10 mouse cellular contexts compared by ENCODE assay signal in genomic region chr14:31394822-31395532, GRCm38 (mm10). TPM values are rescaled to one million over a fixed set of nuclear protein-coding genes. Genes with fewer than 3 reads are reported as not detected.
A peak's percentile ranks its signal among the peaks of the same experiment; 100 is the strongest.
DNase-seq lines count a peak whose midpoint lies in the region; ATAC-seq and TF ChIP-seq lines count a peak whose summit lies in the region.
"Had no signal": no experiment of that assay in that cellular context is flagged by ENCODE, and none has a peak within 500 bp of the region (broad histone marks: within the 10 kb centered on the region; RNA-seq: fewer than 3 reads in every experiment).

No protein-coding gene starts in this region.

- TF ChIP-seq CTCF in midbrain, postnatal 0 days (IDR thresholded peaks at IDR 0.05): peak; percentile 45

- WGBS in heart, embryonic 15.5 days: 88% methylated on average over 9 of the region's 9 CpGs
- 81% methylated on average over 9 of the region's 9 CpGs for WGBS in heart, embryonic 11.5 days (ENCODE audit: insufficient replicate concordance)
- WGBS in midbrain, postnatal 0 days: 94% methylated on average over 9 of the region's 9 CpGs
- WGBS in midbrain, embryonic 14.5 days: 97% methylated on average over 9 of the region's 9 CpGs

- no peak for DNase-seq in midbrain, postnatal 0 days (ENCODE audit: low spot score)
- DNase-seq in midbrain, embryonic 14.5 days: no peak
- no peak for DNase-seq in urinary bladder, postnatal 25 days (ENCODE audit: low spot score)
- DNase-seq in Muller cell, postnatal 12 days (ENCODE audit: inconsistent ontology term): no peak
- DNase-seq: left cerebral cortex, postnatal 4 days; thymus, adult 18-20 months had no signal

- H3K4me1 ChIP-seq in heart, embryonic 15.5 days (replicated peaks): peaks cover 40% of the 10 kb centered on the region
- peaks cover 32% of the 10 kb centered on the region for H3K4me1 ChIP-seq in heart, embryonic 11.5 days (ENCODE audit: control insufficient read depth, insufficient read depth, low read length)
- no peaks in the 10 kb centered on the region for H3K4me1 ChIP-seq in midbrain, postnatal 0 days (ENCODE audit: insufficient read depth, low read length)
- H3K4me1 ChIP-seq in midbrain, embryonic 14.5 days (ENCODE audit: control insufficient read depth, insufficient read depth, low read length): no peaks in the 10 kb centered on the region
- peaks cover 67% of the 10 kb centered on the region for H3K4me1 ChIP-seq in brown adipose tissue, adult 24 weeks (ENCODE audit: control insufficient read depth, insufficient read depth, insufficient read length, low read length)

- H3K9ac ChIP-seq in heart, embryonic 15.5 days: no peak overlapping the region
- no peak overlapping the region for H3K9ac ChIP-seq in heart, embryonic 11.5 days (ENCODE audit: low read depth, low read length)
- no peak overlapping the region for H3K9ac ChIP-seq in midbrain, postnatal 0 days (replicated peaks; ENCODE audit: low read length, poor library complexity, severe bottlenecking)
- no peak overlapping the region for H3K9ac ChIP-seq in midbrain, embryonic 14.5 days (replicated peaks; ENCODE audit: low read length)
- H3K9ac ChIP-seq: neural tube, embryonic 13.5 days had no signal

- ATAC-seq in heart, embryonic 15.5 days (replicated peaks; ENCODE audit: insufficient number of reproducible peaks, insufficient read depth, low FRiP score, low read depth): no peak; the same call in 1 of the 2 replicates
- no peak for ATAC-seq in heart, embryonic 11.5 days (replicated peaks; ENCODE audit: insufficient number of reproducible peaks, low FRiP score, low TSS enrichment)
- ATAC-seq in midbrain, postnatal 0 days (ENCODE audit: low FRiP score): no peak
- no peak for ATAC-seq in midbrain, embryonic 14.5 days (ENCODE audit: low FRiP score, low TSS enrichment)

- H3K27ac ChIP-seq in heart, embryonic 15.5 days: peak overlapping the region; percentile 31
- no peak overlapping the region; the same call in none of the 2 replicates for H3K27ac ChIP-seq in heart, embryonic 11.5 days (ENCODE audit: low read depth, low read length)
- H3K27ac ChIP-seq in midbrain, postnatal 0 days (ENCODE audit: low read depth, low read length): no peak overlapping the region
- no peak overlapping the region for H3K27ac ChIP-seq in midbrain, embryonic 14.5 days (replicated peaks; ENCODE audit: low read depth, low read length)
- peak overlapping the region; percentile 99 for H3K27ac ChIP-seq in brown adipose tissue, adult 24 weeks (replicated peaks; ENCODE audit: low read depth, low read length)
- H3K27ac ChIP-seq: neural tube, embryonic 13.5 days had no signal

- no peaks in the 10 kb centered on the region for H3K36me3 ChIP-seq in heart, embryonic 15.5 days
- H3K36me3 ChIP-seq in heart, embryonic 11.5 days (ENCODE audit: control insufficient read depth, insufficient read depth, low read length): no peaks in the 10 kb centered on the region
- no peaks in the 10 kb centered on the region for H3K36me3 ChIP-seq in midbrain, postnatal 0 days (ENCODE audit: insufficient read depth, low read length)
- H3K36me3 ChIP-seq in midbrain, embryonic 14.5 days (ENCODE audit: control insufficient read depth, insufficient read depth, low read length): peaks cover 2% of the 10 kb centered on the region; the same call in 1 of the 2 replicates

- no peak overlapping the region for H3K4me2 ChIP-seq in heart, embryonic 15.5 days
- no peak overlapping the region for H3K4me2 ChIP-seq in heart, embryonic 11.5 days
- H3K4me2 ChIP-seq in midbrain, postnatal 0 days (ENCODE audit: low read depth, low read length, poor library complexity, severe bottlenecking): no peak overlapping the region
- no peak overlapping the region for H3K4me2 ChIP-seq in midbrain, embryonic 14.5 days (ENCODE audit: low read length)
- H3K4me2 ChIP-seq: neural tube, embryonic 13.5 days had no signal

- no peaks in the 10 kb centered on the region for H3K9me3 ChIP-seq in heart, embryonic 15.5 days (replicated peaks)
- no peaks in the 10 kb centered on the region for H3K9me3 ChIP-seq in heart, embryonic 11.5 days (replicated peaks; ENCODE audit: control insufficient read depth, low read length)
- H3K9me3 ChIP-seq in midbrain, postnatal 0 days (ENCODE audit: low read length): no peaks in the 10 kb centered on the region
- H3K9me3 ChIP-seq in midbrain, embryonic 14.5 days (ENCODE audit: control insufficient read depth, low read length): no peaks in the 10 kb centered on the region
- H3K9me3 ChIP-seq: neural tube, embryonic 13.5 days had no signal

- no peak overlapping the region for H3K4me3 ChIP-seq in heart, embryonic 15.5 days
- no peak overlapping the region for H3K4me3 ChIP-seq in heart, embryonic 11.5 days (ENCODE audit: low read depth, low read length)
- H3K4me3 ChIP-seq in midbrain, postnatal 0 days (ENCODE audit: low read depth, low read length): no peak overlapping the region
- H3K4me3 ChIP-seq in midbrain, embryonic 14.5 days (replicated peaks; ENCODE audit: low read depth, low read length): no peak overlapping the region
- no peak overlapping the region for H3K4me3 ChIP-seq in brown adipose tissue, adult 24 weeks (ENCODE audit: insufficient read depth, low read depth, low read length)
- H3K4me3 ChIP-seq: neural tube, embryonic 13.5 days had no signal

- H3K27me3 ChIP-seq in heart, embryonic 15.5 days: no peaks in the 10 kb centered on the region
- H3K27me3 ChIP-seq in heart, embryonic 11.5 days (ENCODE audit: control insufficient read depth, insufficient read depth, low read length): no peaks in the 10 kb centered on the region; the same call in 1 of the 2 replicates
- no peaks in the 10 kb centered on the region for H3K27me3 ChIP-seq in midbrain, postnatal 0 days (ENCODE audit: insufficient read depth, low read length)
- H3K27me3 ChIP-seq in midbrain, embryonic 14.5 days (ENCODE audit: control insufficient read depth, insufficient read depth, low read length): no peaks in the 10 kb centered on the region
- H3K27me3 ChIP-seq: neural tube, embryonic 13.5 days had no signal

RNA-seq across cellular contexts. Expression of gene Sh3bp5, which starts 40.9 kb away (rescaled TPM):
- polyA plus RNA-seq in heart, embryonic 15.5 days (2015; fragmentation: Nextera tagmentation; extraction: Ambion mirVana): 21.4 and 28.4 TPM in 2 replicates
- 10.9 and 16.8 TPM in 2 replicates for polyA plus RNA-seq in heart, embryonic 11.5 days (2014; fragmentation: Nextera tagmentation; extraction: Ambion mirVana)
- 61.7 and 76.5 TPM in 2 replicates for total RNA-seq in midbrain, postnatal 0 days (2014; rRNA removed)
- 141 and 165 TPM in 2 replicates for polyA plus RNA-seq in midbrain, postnatal 0 days (2015; fragmentation: Nextera tagmentation; extraction: Ambion mirVana)
- polyA plus RNA-seq in midbrain, embryonic 14.5 days (2014; fragmentation: Nextera tagmentation; extraction: Ambion mirVana): 40.0 and 82.4 TPM in 2 replicates
- 65.9 and 67.5 TPM in 2 replicates for polyA plus RNA-seq in brown adipose tissue, adult 24 weeks (2012; ENCODE audit: insufficient read depth, insufficient read length, missing spikeins)

RNA-seq across cellular contexts. Expression of gene Capn7, which starts 58.5 kb away (rescaled TPM):
- polyA plus RNA-seq in heart, embryonic 15.5 days (2015; fragmentation: Nextera tagmentation; extraction: Ambion mirVana): 35.0 and 41.0 TPM in 2 replicates
- polyA plus RNA-seq in heart, embryonic 11.5 days (2014; fragmentation: Nextera tagmentation; extraction: Ambion mirVana): 35.4 and 42.2 TPM in 2 replicates
- 73.7 and 84.3 TPM in 2 replicates for total RNA-seq in midbrain, postnatal 0 days (2014; rRNA removed)
- 55.9 and 56.8 TPM in 2 replicates for polyA plus RNA-seq in midbrain, postnatal 0 days (2015; fragmentation: Nextera tagmentation; extraction: Ambion mirVana)
- polyA plus RNA-seq in midbrain, embryonic 14.5 days (2014; fragmentation: Nextera tagmentation; extraction: Ambion mirVana): 67.1 and 89.4 TPM in 2 replicates
- polyA plus RNA-seq in brown adipose tissue, adult 24 weeks (2012; ENCODE audit: insufficient read depth, insufficient read length, missing spikeins): 14.9 and 16.9 TPM in 2 replicates

Comparison
In these comparisons a context has a peak if more than half of its experiments do, and no peak if none do; other contexts are left out.
1. H3K27ac ChIP-seq: peak in heart, embryonic 15.5 days (single experiment) and brown adipose tissue, adult 24 weeks (single experiment); none in heart, embryonic 11.5 days (single experiment), midbrain, postnatal 0 days (single experiment) and midbrain, embryonic 14.5 days (single experiment).